Mouse (Mus musculus) heart, embryonic 11.5 days (tissue): ENCODE measurements at regions not wholly inside any gene's neighbourhood (a gene's known extent, or its start where the extent isn't known, plus 50 kb on each side); places are given as distances from the start of the nearest gene placed in this dataset.

Source experiments
- ATAC-seq: fragments of 200-750 bp; cut with Nextera tagmentation; replicated peaks from 2 replicates; pipeline ENCODE4 v1.8.0; 2017; ENCODE audit warnings: moderate library complexity; ENCODE audit not compliant: insufficient number of reproducible peaks, low FRiP score, low TSS enrichment
- H3K27ac ChIP-seq: fragments of 300-500 bp; sonication (generic); 2 replicates; pipeline ENCODE4 v1.5.1; 2014; ENCODE audit warnings: mild to moderate bottlenecking, low read depth, low read length
- H3K27me3 ChIP-seq: fragments of 300-500 bp; sonication (generic); 2 replicates; pipeline ENCODE4 v1.6.1; 2014; ENCODE audit warnings: mild to moderate bottlenecking, low read length, mixed read lengths; ENCODE audit not compliant: control insufficient read depth, insufficient read depth
- H3K36me3 ChIP-seq: fragments of 300-500 bp; sonication (generic); 2 replicates; pipeline ENCODE4 v1.6.1; 2014; ENCODE audit warnings: mild to moderate bottlenecking, low read length, moderate library complexity, mixed read lengths; ENCODE audit not compliant: control insufficient read depth, insufficient read depth
- H3K4me1 ChIP-seq: fragments of 300-500 bp; sonication (generic); 2 replicates; pipeline ENCODE4 v1.6.1; 2014; ENCODE audit warnings: low read length; ENCODE audit not compliant: control insufficient read depth, insufficient read depth
- H3K4me2 ChIP-seq: fragments of 300-500 bp; sonication (generic); 2 replicates; pipeline ENCODE4 v1.6.1; 2014; ENCODE audit warnings: mild to moderate bottlenecking, moderate library complexity
- H3K4me3 ChIP-seq: fragments of 300-500 bp; sonication (generic); 2 replicates; pipeline ENCODE4 v1.5.1; 2014; ENCODE audit warnings: low read depth, low read length
- H3K9ac ChIP-seq: fragments of 300-500 bp; sonication (generic); 2 replicates; pipeline ENCODE4 v1.6.1; 2014; ENCODE audit warnings: mild to moderate bottlenecking, low read depth, low read length, moderate library complexity
- H3K9me3 ChIP-seq: fragments of 300-500 bp; sonication (generic); replicated peaks from 2 replicates; pipeline ENCODE4 v1.6.1; 2016; ENCODE audit warnings: low read length; ENCODE audit not compliant: control insufficient read depth
- WGBS: fragments of 180-500 bp; shearing (Covaris S2); extraction: QIAGEN DNeasy Blood & Tissue Kit; methylation state at CpG from one replicate; pipeline ENCODE4 v1.1.7; 2014; ENCODE audit not compliant: insufficient replicate concordance; 5-methylcytosine and 5-hydroxymethylcytosine counted together

DNA sequence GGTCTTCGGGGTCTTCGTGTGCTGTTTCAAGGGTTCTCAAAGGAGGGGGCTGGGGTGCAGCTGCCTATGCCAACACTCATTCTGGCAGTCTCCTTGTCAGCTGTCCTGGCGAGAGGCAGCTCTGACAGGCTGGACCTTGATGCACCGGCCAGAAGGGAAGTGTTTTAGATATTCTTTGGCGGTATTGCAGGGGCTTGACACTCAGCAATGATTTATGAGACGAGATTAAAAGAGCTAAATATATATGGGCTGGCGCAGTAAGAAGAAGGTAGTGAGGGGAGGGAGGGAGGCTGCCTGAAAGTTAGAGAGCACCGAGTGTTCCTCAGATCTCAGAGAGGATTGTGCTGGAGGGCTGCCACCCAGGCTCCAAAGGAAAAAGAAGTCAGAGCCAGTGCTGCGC, 50.2 kb upstream of the Pdzd8 start:
- H3K4me3 ChIP-seq = no peak overlapping the region
- no peaks in the 10 kb centered on the region for H3K36me3 ChIP-seq
- no peak overlapping the region for H3K9ac ChIP-seq
- ATAC-seq = no peak
- peaks cover 47% of the 10 kb centered on the region for H3K27me3 ChIP-seq
- no peaks in the 10 kb centered on the region for H3K4me1 ChIP-seq
- H3K9me3 ChIP-seq = no peaks in the 10 kb centered on the region
- no peak overlapping the region for H3K27ac ChIP-seq
- WGBS = 42% methylated on average over 9 of the region's 9 CpGs
- H3K4me2 ChIP-seq = no peak overlapping the region

DNA sequence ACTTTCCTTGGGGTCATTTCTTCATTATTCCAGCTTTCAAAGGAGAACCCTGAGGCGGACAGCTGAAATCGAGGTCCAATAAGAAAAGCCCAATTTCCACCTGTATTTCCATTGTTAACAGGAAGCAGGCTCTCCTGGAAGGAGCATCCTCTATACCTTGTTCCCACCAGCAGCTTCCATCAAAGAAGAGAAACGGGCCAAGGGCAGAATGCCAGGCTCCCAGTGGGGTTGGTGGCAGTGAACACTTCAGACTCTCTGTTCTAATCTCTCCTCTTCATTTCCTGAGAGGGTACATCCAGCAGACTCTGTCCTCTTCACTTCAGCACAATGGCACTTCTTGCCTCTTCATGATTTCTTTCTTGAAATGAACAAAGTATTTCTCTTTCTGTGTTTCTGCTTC, 50.9 kb upstream of the Pdzd8 start:
- 70% methylated on average over 3 of the region's 3 CpGs for WGBS
- Histone ChIP-seq H3K27me3 (peaks cover 51% of the 10 kb centered on the region), H3K4me1 (no peaks in the 10 kb centered on the region), H3K4me2 (no peak overlapping the region), H3K4me3 (no peak overlapping the region), H3K27ac (no peak overlapping the region), H3K9ac (no peak overlapping the region), H3K36me3 (no peaks in the 10 kb centered on the region), H3K9me3 (no peaks in the 10 kb centered on the region)
- ATAC-seq = no peak

DNA sequence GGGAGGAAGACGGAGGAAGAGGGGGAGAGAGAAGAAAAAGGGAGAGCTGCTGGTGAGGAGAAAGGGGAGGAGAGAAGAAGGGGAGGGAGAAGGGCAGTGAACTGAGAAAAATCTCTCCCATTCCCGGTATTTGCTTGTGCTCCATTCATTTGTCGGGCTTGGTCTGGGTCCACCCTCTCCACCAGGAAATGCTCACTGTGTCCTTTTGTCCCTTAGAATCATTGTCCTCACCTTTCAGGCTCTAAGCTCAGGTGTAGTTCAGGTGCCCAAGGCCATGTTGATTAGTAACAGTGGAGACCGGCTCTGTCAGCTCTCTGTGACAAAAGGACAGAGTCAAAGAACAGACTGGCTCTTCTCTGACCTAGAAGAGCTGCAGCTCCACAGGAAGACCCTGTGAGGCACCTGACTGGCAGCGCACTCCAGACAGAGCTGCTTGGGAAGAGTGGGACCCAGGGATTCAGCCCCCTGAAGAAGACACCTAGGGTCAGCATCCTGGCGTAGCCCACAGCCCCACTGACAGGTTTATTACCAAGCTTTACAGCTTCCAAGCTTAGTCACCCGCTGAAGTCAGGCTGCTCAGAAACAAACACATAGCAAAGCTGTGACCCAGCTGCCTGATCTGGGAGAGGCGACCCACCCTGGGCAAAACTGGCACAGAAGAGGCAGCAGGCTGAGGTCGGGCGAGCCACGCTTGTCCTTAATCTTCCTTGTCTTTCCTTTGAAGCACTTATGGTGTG, 54.4 kb upstream of the Pdzd8 start:
- no peak for ATAC-seq
- Histone ChIP-seq H3K27me3 (peaks cover 44% of the 10 kb centered on the region), H3K4me1 (no peaks in the 10 kb centered on the region), H3K36me3 (no peaks in the 10 kb centered on the region), H3K9ac (no peak overlapping the region), H3K4me2 (no peak overlapping the region), H3K27ac (no peak overlapping the region), H3K4me3 (no peak overlapping the region), H3K9me3 (no peaks in the 10 kb centered on the region)
- WGBS = 26% methylated on average over 11 of the region's 11 CpGs

- Histone ChIP-seq H3K9me3 (no peaks in the 10 kb centered on the region), H3K27ac (no peak overlapping the region), H3K4me3 (no peak overlapping the region), H3K36me3 (no peaks in the 10 kb centered on the region), H3K4me1 (no peaks in the 10 kb centered on the region), H3K4me2 (no peak overlapping the region), H3K9ac (no peak overlapping the region), H3K27me3 (peaks cover 43% of the 10 kb centered on the region)
- ATAC-seq = no peak
- WGBS = 63% methylated on average over 3 of the region's 3 CpGs
Observed at GRCm38 (mm10) chr19:59401304-59401703, 55.7 kb upstream of the Pdzd8 start.

- Histone ChIP-seq H3K4me3 (no peak overlapping the region), H3K27ac (no peak overlapping the region), H3K9me3 (no peaks in the 10 kb centered on the region), H3K27me3 (peaks cover 39% of the 10 kb centered on the region), H3K36me3 (no peaks in the 10 kb centered on the region), H3K4me1 (no peaks in the 10 kb centered on the region), H3K9ac (no peak overlapping the region), H3K4me2 (no peak overlapping the region)
- 82% methylated on average over 4 of the region's 4 CpGs for WGBS
- ATAC-seq = no peak
Observed at GRCm38 (mm10) chr19:59402097-59402496, 56.1 kb upstream of the Emx2 start.

DNA sequence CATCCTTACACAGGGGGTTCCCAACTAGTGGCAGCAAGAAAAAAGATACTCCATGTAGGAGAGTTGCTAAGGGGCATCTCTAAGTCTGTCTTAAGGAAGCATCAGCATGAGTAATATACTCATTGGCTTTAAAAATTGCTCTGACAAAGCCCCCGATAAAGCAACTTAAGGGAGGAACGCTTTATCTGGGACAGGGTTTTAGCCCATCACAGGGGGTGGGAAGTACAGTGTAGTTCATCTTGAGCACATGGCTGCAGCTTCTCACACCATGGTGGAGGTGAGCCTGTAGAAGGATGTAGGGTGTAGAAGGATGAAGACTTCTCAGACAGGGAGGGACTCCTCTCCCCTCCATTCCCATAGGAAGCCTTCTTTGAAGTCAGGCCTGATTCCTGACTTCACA, 54.1 kb upstream of the Emx2 start:
- Histone ChIP-seq H3K27me3 (peaks cover 27% of the 10 kb centered on the region), H3K4me1 (no peaks in the 10 kb centered on the region), H3K36me3 (no peaks in the 10 kb centered on the region), H3K4me2 (no peak overlapping the region), H3K9me3 (no peaks in the 10 kb centered on the region), H3K27ac (no peak overlapping the region), H3K9ac (no peak overlapping the region), H3K4me3 (no peak overlapping the region)
- no peak for ATAC-seq
- WGBS = 90% methylated on average over 2 of the region's 2 CpGs

DNA sequence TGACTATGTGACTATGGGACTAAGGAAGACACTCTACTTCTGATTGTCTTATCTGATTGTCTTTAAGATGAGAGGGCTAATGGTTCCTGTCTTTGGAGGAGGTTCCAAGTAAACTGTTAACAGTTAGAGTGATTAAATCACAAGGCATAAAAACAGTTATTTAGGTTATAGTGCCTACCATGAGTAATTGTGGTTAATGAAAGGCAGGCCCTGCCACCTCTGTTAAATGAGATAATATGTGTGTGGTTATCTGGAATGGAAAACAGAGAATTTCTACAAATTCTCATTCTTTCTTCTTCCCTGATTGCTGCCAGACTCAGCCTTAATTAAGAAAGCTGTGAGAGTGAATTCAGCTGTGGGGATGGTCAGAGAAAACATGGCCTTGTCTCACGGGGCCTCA, 53.4 kb upstream of the Emx2 start:
- no peak overlapping the region for H3K4me2 ChIP-seq
- H3K9me3 ChIP-seq = no peaks in the 10 kb centered on the region
- no peak overlapping the region for H3K9ac ChIP-seq
- no peak overlapping the region for H3K27ac ChIP-seq
- no peaks in the 10 kb centered on the region for H3K36me3 ChIP-seq
- H3K4me1 ChIP-seq = no peaks in the 10 kb centered on the region
- peaks cover 21% of the 10 kb centered on the region for H3K27me3 ChIP-seq
- no peak overlapping the region for H3K4me3 ChIP-seq
- 75% methylated on average over 1 of the region's 1 CpGs for WGBS
- no peak for ATAC-seq

GRCm38 (mm10) chr19:59405616-59406015, 52.6 kb upstream of the Emx2 start:
- Histone ChIP-seq H3K27ac (no peak overlapping the region), H3K36me3 (no peaks in the 10 kb centered on the region), H3K4me3 (no peak overlapping the region), H3K9ac (no peak overlapping the region), H3K4me2 (no peak overlapping the region), H3K27me3 (peaks cover 13% of the 10 kb centered on the region), H3K4me1 (no peaks in the 10 kb centered on the region), H3K9me3 (no peaks in the 10 kb centered on the region)
- no peak for ATAC-seq
- WGBS = 87% methylated on average over 5 of the region's 5 CpGs

- no peak overlapping the region for H3K4me2 ChIP-seq
- H3K27me3 ChIP-seq = peaks cover 7% of the 10 kb centered on the region
- H3K4me1 ChIP-seq = no peaks in the 10 kb centered on the region
- 60% methylated on average over 2 of the region's 2 CpGs for WGBS
- no peaks in the 10 kb centered on the region for H3K36me3 ChIP-seq
- H3K9ac ChIP-seq = no peak overlapping the region
- no peaks in the 10 kb centered on the region for H3K9me3 ChIP-seq
- H3K27ac ChIP-seq = no peak overlapping the region
- no peak for ATAC-seq
- H3K4me3 ChIP-seq = no peak overlapping the region
Observed at GRCm38 (mm10) chr19:59408094-59408493, 50.1 kb upstream of the Emx2 start.
